Mouse (Mus musculus) myocyte (in vitro differentiated cells): ENCODE results near the gene Ak8.

Experiments used
- CEBPB ChIP-seq: IDR thresholded peaks from 2 replicates; pipeline ENCODE4 v1.6.1; 2011; ENCODE audit warnings: mild to moderate bottlenecking, moderate library complexity; ENCODE audit not compliant: poor library complexity, insufficient read depth, severe bottlenecking
- MAX ChIP-seq: IDR thresholded peaks from one replicate; pipeline ENCODE4 v1.6.1; 2011; ENCODE audit warnings: low read depth, mild to moderate bottlenecking, control low read depth
- MYOD1 ChIP-seq, 3 experiments: IDR thresholded peaks; one replicate each; pipeline ENCODE4 v1.6.1; 2011; ENCODE audit warnings: control low read depth in 2 of 3, low read depth in 2 of 3, mild to moderate bottlenecking in 2 of 3, moderate library complexity in 1 of 3; ENCODE audit not compliant: insufficient read length in 2 of 3, control insufficient read depth in 1 of 3
- MYOG ChIP-seq, 3 experiments: IDR thresholded peaks; one replicate each; pipeline ENCODE4 v1.6.1; 2011; ENCODE audit warnings: control low read depth in 2 of 3, low read depth in 2 of 3, mild to moderate bottlenecking in 2 of 3; ENCODE audit not compliant: insufficient read length in 2 of 3, control insufficient read depth in 1 of 3, insufficient read depth in 1 of 3
- POLR2A ChIP-seq: IDR thresholded peaks from one replicate; pipeline ENCODE4 v1.6.1; 2011; ENCODE audit warnings: low read depth, mild to moderate bottlenecking, control low read depth, moderate library complexity; ENCODE audit not compliant: insufficient read length
- USF1 ChIP-seq: IDR thresholded peaks from one replicate; pipeline ENCODE4 v1.6.1; 2011; ENCODE audit warnings: low read depth, mild to moderate bottlenecking, control low read depth, moderate library complexity

DNA sequence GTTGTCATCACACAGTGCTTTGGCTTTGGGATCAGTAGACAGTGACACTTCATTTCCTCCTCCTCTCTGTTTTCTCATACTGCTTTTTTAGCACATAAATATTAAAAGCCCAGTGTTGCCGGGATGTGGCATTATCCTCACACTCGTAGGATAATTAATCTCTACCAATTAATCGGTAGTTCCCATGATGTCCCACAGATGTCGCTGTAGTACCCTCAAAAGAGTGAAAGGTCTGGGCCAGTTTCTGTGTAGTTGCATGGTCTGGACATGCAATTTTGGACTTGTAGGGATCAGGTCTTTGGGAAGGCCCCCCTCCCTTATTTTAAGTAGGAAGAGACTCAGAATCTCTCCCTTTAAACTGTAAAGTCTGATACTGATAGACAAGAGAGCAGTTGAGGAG lies 19.3 kb upstream of the Ak8 start:
- TF ChIP-seq POLR2A: no peak
- no peak for TF ChIP-seq CEBPB
- TF ChIP-seq USF1: no peak
- no peak for TF ChIP-seq MYOG (IDR thresholded peaks at IDR 0.05; ENCODE audit: control insufficient read depth in 1 of 3, insufficient read depth in 1 of 3, insufficient read length in 2 of 3, low read depth in 2 of 3)
- no peak for TF ChIP-seq MYOD1 (IDR thresholded peaks at IDR 0.05; ENCODE audit: control insufficient read depth in 1 of 3, insufficient read length in 2 of 3, low read depth in 2 of 3)
- no peak for TF ChIP-seq MAX
